Comparison of ENCODE assay signal across 24 mouse cellular contexts in genomic region chr14:33811241-33811640, GRCm38 (mm10).
"Had no signal": no experiment of that assay in that cellular context is flagged by ENCODE, and none has a peak within 500 bp of the region (broad histone marks: within the 10 kb centered on the region; RNA-seq: fewer than 3 reads in every experiment).

No protein-coding gene starts in this region.

- H3K36me3 ChIP-seq: heart, embryonic 13.5 days; heart, embryonic 15.5 days; hindbrain, embryonic 10.5 days; hindbrain, embryonic 13.5 days; hindbrain, embryonic 15.5 days; intestine, embryonic 15.5 days; limb, embryonic 10.5 days; limb, embryonic 12.5 days had no signal

- DNase-seq: gastrocnemius, adult 2 months; gastrocnemius, postnatal 10 days; gastrocnemius, postnatal 25 days; heart, adult 2 months; heart, postnatal 4 days; kidney, adult 18-20 months; kidney, adult 8-10 months; kidney, postnatal 10 days; kidney, postnatal 25 days; kidney, postnatal 4 days had no signal

- H3K27ac ChIP-seq: gastrocnemius, adult 2 months; heart, adult 2 months; heart, embryonic 13.5 days; heart, embryonic 15.5 days; hindbrain, embryonic 10.5 days; hindbrain, embryonic 13.5 days; hindbrain, embryonic 15.5 days; intestine, embryonic 15.5 days; layer of hippocampus, adult 2 months; left cerebral cortex, adult 2 months; limb, embryonic 10.5 days; limb, embryonic 12.5 days had no signal

- H3K9ac ChIP-seq: heart, embryonic 13.5 days; heart, embryonic 15.5 days; hindbrain, embryonic 13.5 days; hindbrain, embryonic 15.5 days; intestine, embryonic 15.5 days; limb, embryonic 12.5 days had no signal

- H3K4me3 ChIP-seq: gastrocnemius, adult 2 months; heart, adult 2 months; heart, embryonic 13.5 days; heart, embryonic 15.5 days; hindbrain, embryonic 10.5 days; hindbrain, embryonic 13.5 days; hindbrain, embryonic 15.5 days; intestine, embryonic 15.5 days; layer of hippocampus, adult 2 months; left cerebral cortex, adult 2 months; limb, embryonic 10.5 days; limb, embryonic 12.5 days had no signal

- H3K4me2 ChIP-seq: heart, embryonic 11.5 days; heart, embryonic 13.5 days; heart, embryonic 15.5 days; hindbrain, embryonic 13.5 days; hindbrain, embryonic 15.5 days; limb, embryonic 12.5 days had no signal

- ATAC-seq: forebrain, embryonic 16.5 days; inflammation-experienced regulatory T-cells, adult 6 months; intestine, embryonic 15.5 days; intestine, postnatal 0 days had no signal

- H3K27me3 ChIP-seq: heart, embryonic 13.5 days; heart, embryonic 15.5 days; hindbrain, embryonic 13.5 days; hindbrain, embryonic 15.5 days; intestine, embryonic 15.5 days; limb, embryonic 12.5 days had no signal

- H3K9me3 ChIP-seq: heart, embryonic 13.5 days; heart, embryonic 15.5 days; hindbrain, embryonic 10.5 days; hindbrain, embryonic 13.5 days; hindbrain, embryonic 15.5 days; intestine, embryonic 15.5 days; limb, embryonic 10.5 days; limb, embryonic 12.5 days had no signal

- H3K4me1 ChIP-seq: hindbrain, embryonic 15.5 days had no signal
